In the genomic region with DNA sequence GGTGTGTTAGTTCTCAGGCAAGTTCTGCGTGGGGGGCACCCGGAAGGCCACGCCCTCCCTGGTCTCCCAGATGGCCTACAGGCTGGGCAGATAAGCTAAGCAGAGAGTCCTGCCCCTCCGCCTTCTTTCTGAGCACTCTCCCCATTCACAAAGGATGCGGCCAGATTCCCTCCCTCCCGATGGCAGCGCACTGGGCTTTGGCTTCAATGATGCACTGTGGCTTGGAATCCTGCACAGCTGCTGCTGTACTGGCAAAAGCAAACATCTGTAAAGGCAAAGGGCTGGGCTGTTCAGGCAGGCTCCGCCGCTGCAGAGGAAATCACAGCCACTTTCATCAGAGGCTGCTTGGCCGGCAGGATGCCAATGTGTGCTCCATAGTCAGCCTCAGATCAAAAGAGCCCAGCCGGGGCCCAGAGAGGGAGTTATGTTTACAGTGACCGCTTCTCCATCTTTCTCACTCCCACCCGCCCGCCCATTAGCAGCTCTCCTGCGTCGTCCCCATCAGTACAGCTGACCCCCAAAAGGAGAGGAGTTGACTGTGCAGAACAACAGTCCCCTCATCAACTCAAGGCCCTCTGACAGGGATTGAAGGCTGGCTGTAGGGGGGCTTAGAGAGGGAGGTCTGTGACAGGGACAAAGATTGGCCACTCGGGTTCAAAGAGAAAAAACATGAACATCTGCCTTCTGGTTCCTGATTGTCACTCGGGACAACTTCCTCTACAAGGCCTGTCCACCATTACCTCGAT, we compare ENCODE assay signal across 8 mouse cellular contexts. TPM values are rescaled to one million over a fixed set of nuclear protein-coding genes. Genes with fewer than 3 reads are reported as not detected.
DNase-seq lines count a peak whose midpoint lies in the region; ATAC-seq and TF ChIP-seq lines count a peak whose summit lies in the region.

No protein-coding gene starts in this region.

- DNase-seq in cerebellum, adult 2 months = no peak
- DNase-seq in embryonic facial prominence, embryonic 14.5 days (ENCODE audit: low spot score) = peak; percentile 94
- DNase-seq in heart, postnatal 14 days = peak; percentile 78 to 79
- DNase-seq in liver = peak; percentile 87
- DNase-seq in adipocyte (ENCODE audit: low spot score) = no peak

- 24% methylated on average over 19 of the region's 19 CpGs for WGBS in cerebellum, adult 2 months
- WGBS in embryonic facial prominence, embryonic 14.5 days = 6% methylated on average over 15 of the region's 19 CpGs
- 6% methylated on average over 19 of the region's 19 CpGs for WGBS in midbrain, embryonic 15.5 days

- H3K27me3 ChIP-seq in cerebellum, adult 2 months (ENCODE audit: control insufficient read depth, insufficient read depth, low read length) = no peaks in the 10 kb centered on the region
- H3K27me3 ChIP-seq in E14TG2a.4 (ENCODE audit: insufficient read depth, low read length) = no peaks in the 10 kb centered on the region
- H3K27me3 ChIP-seq in embryonic facial prominence, embryonic 14.5 days (replicated peaks; ENCODE audit: control insufficient read depth, insufficient read depth, low read length) = no peaks in the 10 kb centered on the region
- no peaks in the 10 kb centered on the region for H3K27me3 ChIP-seq in midbrain, embryonic 15.5 days (replicated peaks)

- H3K4me1 ChIP-seq in cerebellum, adult 2 months (ENCODE audit: control insufficient read depth, insufficient read depth, low read length) = peaks cover 59% of the 10 kb centered on the region
- peaks cover 63% of the 10 kb centered on the region for H3K4me1 ChIP-seq in E14TG2a.4 (replicated peaks; ENCODE audit: low read depth, low read length)
- H3K4me1 ChIP-seq in embryonic facial prominence, embryonic 14.5 days (ENCODE audit: control insufficient read depth, insufficient read depth, low read length) = peaks cover 39% of the 10 kb centered on the region
- peaks cover 53% of the 10 kb centered on the region for H3K4me1 ChIP-seq in midbrain, embryonic 15.5 days

- H3K4me3 ChIP-seq in cerebellum, adult 2 months (replicated peaks; ENCODE audit: insufficient read depth, low read depth, low read length) = peak overlapping the region; percentile 30
- H3K4me3 ChIP-seq in E14TG2a.4 (replicated peaks; ENCODE audit: low read length) = peak overlapping the region; percentile 51; the same call in 1 of the 2 replicates
- no peak overlapping the region for H3K4me3 ChIP-seq in embryonic facial prominence, embryonic 14.5 days (ENCODE audit: low read depth, low read length)
- H3K4me3 ChIP-seq in midbrain, embryonic 15.5 days = no peak overlapping the region

- no peak overlapping the region for H3K27ac ChIP-seq in cerebellum, adult 2 months (ENCODE audit: insufficient read depth, low read length)
- peak overlapping the region; percentile 86 for H3K27ac ChIP-seq in embryonic facial prominence, embryonic 14.5 days (replicated peaks; ENCODE audit: low read depth, low read length)
- peak overlapping the region; percentile 85 for H3K27ac ChIP-seq in midbrain, embryonic 15.5 days

- H3K9ac ChIP-seq in embryonic facial prominence, embryonic 14.5 days (ENCODE audit: low read depth, low read length) = peak overlapping the region; percentile 38; the same call in 1 of the 2 replicates
- peak overlapping the region; percentile 45 for H3K9ac ChIP-seq in midbrain, embryonic 15.5 days

- peak overlapping the region; percentile 41 for H3K4me2 ChIP-seq in embryonic facial prominence, embryonic 14.5 days (ENCODE audit: low read depth, low read length)
- H3K4me2 ChIP-seq in midbrain, embryonic 15.5 days = peak overlapping the region; percentile 36

- intact Hi-C loops in heart, postnatal 14 days (cut with DNase I) = no loop called here

- no peak for TF ChIP-seq POLR2A in cerebellum, adult 2 months (IDR thresholded peaks at IDR 0.05; ENCODE audit: borderline replicate concordance, insufficient read depth, low read length)

- no peak for TF ChIP-seq CTCF in cerebellum, adult 2 months (IDR thresholded peaks at IDR 0.05; ENCODE audit: borderline replicate concordance, insufficient read depth, low read depth, low read length)
- no peak for TF ChIP-seq CTCF in E14TG2a.4 (conservative IDR thresholded peaks at IDR 0.05; ENCODE audit: low read length)

- peaks cover 35% of the 10 kb centered on the region for H3K36me3 ChIP-seq in E14TG2a.4 (ENCODE audit: insufficient read depth, low read length)
- peaks cover 41% of the 10 kb centered on the region for H3K36me3 ChIP-seq in embryonic facial prominence, embryonic 14.5 days (ENCODE audit: control insufficient read depth, insufficient read depth, low read length)
- H3K36me3 ChIP-seq in midbrain, embryonic 15.5 days (replicated peaks) = peaks cover 28% of the 10 kb centered on the region

- no peaks in the 10 kb centered on the region for H3K9me3 ChIP-seq in E14TG2a.4 (ENCODE audit: low read length)
- H3K9me3 ChIP-seq in embryonic facial prominence, embryonic 14.5 days (ENCODE audit: control insufficient read depth, low read length) = no peaks in the 10 kb centered on the region
- no peaks in the 10 kb centered on the region for H3K9me3 ChIP-seq in midbrain, embryonic 15.5 days

- ATAC-seq in cerebellum, adult (ENCODE audit: insufficient number of reproducible peaks, low FRiP score, low TSS enrichment) = no peak
- peak; percentile 83 for ATAC-seq in embryonic facial prominence, embryonic 14.5 days (ENCODE audit: low read depth)
- peak; percentile 59 for ATAC-seq in midbrain, embryonic 15.5 days (replicated peaks)

RNA-seq across cellular contexts. Expression of gene Vps37b, which starts 21.0 kb away (rescaled TPM):
- 41.7 and 47.5 TPM in 2 replicates for polyA plus RNA-seq in cerebellum, adult 2 months (2012; rRNA removed)
- 30.4 and 31.7 TPM in 2 replicates for polyA plus RNA-seq in embryonic facial prominence, embryonic 14.5 days (2014; fragmentation: Nextera tagmentation; extraction: Ambion mirVana)
- total RNA-seq in heart, postnatal 14 days (2021) = 10 to 100 TPM; 22.2 to 22.7 TPM
- 66.7 and 73.7 TPM in 2 replicates for polyA plus RNA-seq in midbrain, embryonic 15.5 days (2015; fragmentation: Nextera tagmentation; extraction: Ambion mirVana)

RNA-seq across cellular contexts. Expression of gene Hip1r, which starts 37.7 kb away (rescaled TPM):
- 41.8 and 42.4 TPM in 2 replicates for polyA plus RNA-seq in cerebellum, adult 2 months (2012; rRNA removed)
- polyA plus RNA-seq in embryonic facial prominence, embryonic 14.5 days (2014; fragmentation: Nextera tagmentation; extraction: Ambion mirVana) = 7.5 and 8.4 TPM in 2 replicates
- 10 to 100 TPM; 23.2 to 25.0 TPM for total RNA-seq in heart, postnatal 14 days (2021)
- 29.8 and 30.7 TPM in 2 replicates for polyA plus RNA-seq in midbrain, embryonic 15.5 days (2015; fragmentation: Nextera tagmentation; extraction: Ambion mirVana)

Comparison
In these comparisons a context has a peak if more than half of its experiments do, and no peak if none do; other contexts are left out.
1. DNase-seq: peak in embryonic facial prominence, embryonic 14.5 days (single experiment), heart, postnatal 14 days (2 of 2) and liver (single experiment); none in cerebellum, adult 2 months (0 of 2) and adipocyte (single experiment).
2. H3K4me3 ChIP-seq: peak in cerebellum, adult 2 months (single experiment) and E14TG2a.4 (single experiment); none in embryonic facial prominence, embryonic 14.5 days (single experiment) and midbrain, embryonic 15.5 days (single experiment).